Mouse (Mus musculus) ES-CJ7 (cell line): ENCODE results near the gene Raph1.
"Not testable (repeated sequence)": the region's sequence is repeated elsewhere in the genome, so short reads cannot be mapped to it uniquely, and the experiment has no call there.

Experiments
- DNase-seq: peaks from one replicate; pipeline ENCODE4 v3.0.0; 2011; ENCODE audit warnings: low read depth, low spot score

Gene Raph1

DNA sequence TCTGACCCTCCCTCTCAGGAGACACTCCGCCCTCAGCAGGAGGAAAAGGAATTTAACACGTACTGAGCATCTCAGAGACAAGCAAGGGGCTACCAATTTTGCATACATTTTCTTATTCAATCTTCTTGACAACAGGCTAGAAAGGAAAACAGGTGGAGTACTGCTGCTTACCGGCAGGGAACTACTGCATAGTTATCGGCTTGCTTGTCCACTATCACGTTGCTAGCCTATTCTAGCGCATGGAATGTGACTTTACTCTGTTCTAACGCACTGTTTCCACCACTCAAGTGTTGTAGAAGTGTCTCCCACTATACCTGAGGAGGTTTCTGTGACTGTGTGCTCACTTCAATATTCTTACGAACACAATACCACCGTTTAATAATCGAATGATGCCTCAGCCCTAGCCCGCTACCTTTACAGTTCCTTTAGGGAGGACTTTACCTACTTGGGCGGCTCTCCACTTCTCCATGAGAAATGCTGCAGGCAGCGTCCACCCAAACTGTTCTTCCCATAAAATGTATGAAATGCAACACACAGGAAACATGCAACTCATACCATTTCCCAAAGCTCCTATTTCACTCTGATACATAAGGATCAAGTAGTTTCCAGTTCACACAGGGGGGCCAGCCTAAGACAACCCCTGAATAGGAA is 1.5 kb downstream of the Raph1 start:
- peak; percentile 87 for DNase-seq

DNA sequence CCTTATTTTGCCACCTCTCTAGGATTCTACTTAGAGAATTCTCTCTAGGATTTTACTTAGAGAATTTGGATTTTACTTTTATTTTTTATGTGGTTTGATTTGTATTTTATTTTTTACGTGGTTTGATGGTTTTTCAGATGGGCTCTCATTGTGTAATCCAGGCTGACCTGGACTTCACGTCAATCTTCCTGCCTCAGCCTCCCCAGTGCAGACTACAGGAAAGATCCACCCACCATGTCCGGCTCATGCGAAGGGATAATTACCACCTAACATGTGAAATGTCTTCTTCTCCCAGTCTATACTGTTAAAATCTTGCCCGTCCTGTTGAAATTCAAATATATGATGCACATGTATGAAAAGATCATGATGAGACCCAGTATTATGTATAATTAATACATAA is 2.2 kb downstream of the Raph1 start:
- DNase-seq = no peak

DNA sequence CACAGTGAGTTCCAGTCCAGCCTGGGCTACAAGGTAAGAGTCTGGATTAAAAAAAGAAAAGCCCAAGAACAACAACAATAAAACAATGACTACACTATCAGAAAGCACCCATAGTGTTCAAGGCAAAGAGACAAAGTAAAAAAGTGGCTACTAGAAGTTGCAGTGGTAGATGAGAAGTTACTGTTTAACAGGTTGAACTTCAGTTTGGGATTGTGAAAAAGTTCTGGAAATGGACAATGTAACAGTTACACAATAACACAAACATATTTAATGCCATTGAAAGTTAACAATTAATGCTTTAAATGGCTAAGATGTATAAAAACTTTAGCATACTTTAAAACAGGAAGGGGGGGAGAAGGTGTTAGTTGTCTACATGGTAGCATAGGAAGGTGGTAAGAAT is 3.9 kb downstream of the Raph1 start:
- DNase-seq = no peak

DNA sequence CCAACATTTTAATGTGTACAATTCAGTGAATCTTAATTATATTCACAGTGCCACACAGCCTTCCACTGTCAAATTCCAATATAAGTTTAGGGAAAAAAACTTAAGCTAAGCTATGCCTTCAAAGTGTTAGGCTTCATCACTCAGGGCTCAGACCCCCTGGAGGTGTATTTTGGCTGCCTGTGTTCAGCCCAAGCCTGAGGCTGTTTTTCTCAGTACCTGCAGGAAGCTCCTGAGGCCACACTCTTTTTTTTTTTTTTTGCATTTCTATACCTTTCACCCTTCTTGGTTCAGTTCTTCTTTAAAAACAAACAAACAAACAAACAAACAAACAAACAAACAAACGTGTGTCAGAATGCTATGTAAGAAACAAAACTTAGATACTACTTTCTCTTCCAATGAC is 23.2 kb downstream of the Raph1 start:
- peak; percentile 73 for DNase-seq

DNA sequence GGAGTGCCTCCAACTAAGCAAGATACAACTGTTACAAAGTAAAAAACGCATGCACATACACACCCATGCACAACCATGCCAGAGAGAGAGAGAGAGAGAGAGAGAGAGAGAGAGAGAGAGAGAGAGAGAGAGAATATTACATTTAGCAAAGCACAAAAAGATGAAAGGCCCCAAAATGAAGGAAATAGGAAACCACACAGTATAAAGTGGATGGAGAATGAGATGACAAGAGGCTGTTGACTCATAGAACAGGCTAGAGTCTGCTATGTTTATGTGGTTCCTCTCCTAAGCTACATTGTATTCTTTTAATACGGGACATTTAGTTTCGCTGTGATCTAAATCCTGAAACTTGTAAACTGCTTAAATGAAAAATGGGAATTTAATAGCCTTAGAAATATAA is 27.6 kb downstream of the Raph1 start:
- DNase-seq = no peak

DNA sequence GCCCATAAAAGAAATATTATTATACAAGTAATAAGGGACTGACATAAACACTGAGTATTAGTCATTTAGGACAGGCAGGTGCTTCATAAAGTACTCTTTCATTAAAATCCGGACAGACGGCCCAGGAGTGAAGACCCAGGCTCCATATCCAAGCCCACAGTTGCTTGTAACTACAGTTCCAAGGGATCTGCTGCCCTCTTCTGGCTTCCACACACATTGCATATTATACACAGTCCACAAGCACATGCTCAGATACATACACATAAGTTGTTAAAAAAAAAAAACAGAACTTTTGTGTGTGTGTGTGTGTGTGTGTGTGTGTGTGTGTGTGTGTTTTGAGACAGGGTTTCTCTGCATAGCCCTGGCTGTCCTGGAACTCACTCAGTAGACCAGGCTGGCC is 32.0 kb downstream of the Raph1 start:
- peak; percentile 89 for DNase-seq

DNA sequence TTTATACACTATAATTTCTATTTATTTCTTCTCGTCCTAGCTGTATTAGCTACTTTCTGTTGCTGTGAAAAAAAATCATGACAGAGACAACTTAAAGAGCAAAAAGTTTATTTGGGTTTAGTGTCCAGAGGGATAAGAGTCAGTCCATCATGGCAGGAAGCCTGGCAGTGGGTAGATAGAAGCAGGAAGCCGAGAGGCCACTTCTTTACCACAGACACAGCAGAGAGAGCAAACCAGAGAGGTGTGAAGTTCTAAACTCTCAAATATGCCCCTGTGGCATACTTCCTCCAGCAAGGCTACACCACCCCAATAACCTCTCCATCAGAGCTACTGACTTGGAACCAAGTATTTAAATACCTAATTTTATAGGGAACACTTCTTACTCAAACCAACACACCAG is 36.3 kb downstream of the Raph1 start:
- DNase-seq = no peak

DNA sequence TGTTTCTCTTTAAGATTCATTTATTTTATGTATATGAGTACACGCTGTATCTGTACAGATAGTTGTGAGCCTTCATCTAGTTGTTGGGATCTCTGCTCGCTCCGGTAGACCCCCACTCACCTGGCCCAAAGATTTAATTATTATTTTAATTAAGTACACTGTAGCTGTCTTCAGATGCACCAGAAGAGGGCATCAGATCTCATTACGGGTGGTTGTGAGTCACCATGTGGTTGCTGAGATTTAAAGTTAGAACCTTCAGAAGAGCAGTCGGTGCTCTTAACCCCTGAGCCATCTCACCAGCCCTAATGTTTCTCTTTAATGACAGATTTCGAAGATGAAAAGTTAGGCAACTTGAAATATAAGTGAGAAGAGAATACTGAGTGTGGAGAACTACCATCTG is 36.8 kb downstream of the Raph1 start:
- DNase-seq = no peak

DNA sequence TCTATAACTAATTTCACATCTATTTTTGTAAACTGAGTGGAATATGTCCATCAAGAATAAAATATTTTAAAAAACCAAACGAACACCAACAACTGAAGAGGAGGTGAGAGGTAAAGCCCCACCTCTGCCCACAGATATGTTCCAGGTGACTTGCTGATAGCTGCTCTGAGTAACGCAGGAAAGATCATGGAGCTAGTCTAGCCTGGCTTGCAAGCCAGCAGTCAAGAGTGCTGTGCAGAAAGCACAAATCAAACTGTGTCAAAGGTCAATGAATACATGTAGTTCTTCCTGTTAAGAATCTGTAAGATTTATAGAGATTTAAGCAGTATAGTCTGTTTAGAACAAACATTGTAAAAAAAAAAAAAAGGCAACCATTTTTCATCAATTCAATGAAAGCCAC is 56.3 kb downstream of the Raph1 start:
- no peak for DNase-seq

DNA sequence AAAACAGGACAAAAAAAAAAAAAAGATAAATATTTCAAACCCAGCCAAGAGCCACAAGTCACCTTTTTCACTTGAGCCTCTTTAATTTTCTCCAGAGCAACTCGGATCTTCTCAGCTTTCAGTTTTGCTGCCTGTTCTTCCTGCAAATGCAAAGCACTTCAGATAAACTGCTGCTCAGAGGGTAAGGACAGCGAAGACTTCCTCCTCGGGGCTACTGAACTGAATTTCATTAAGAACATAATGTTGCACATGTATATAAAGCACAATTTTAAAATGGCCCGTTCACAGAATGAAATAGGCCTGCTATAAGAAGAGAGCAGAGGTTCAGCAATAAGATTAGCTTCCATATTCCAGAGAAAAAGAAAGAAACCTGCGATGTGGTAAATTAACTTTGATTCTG is 63.4 kb downstream of the Raph1 start:
- DNase-seq = no peak

DNA sequence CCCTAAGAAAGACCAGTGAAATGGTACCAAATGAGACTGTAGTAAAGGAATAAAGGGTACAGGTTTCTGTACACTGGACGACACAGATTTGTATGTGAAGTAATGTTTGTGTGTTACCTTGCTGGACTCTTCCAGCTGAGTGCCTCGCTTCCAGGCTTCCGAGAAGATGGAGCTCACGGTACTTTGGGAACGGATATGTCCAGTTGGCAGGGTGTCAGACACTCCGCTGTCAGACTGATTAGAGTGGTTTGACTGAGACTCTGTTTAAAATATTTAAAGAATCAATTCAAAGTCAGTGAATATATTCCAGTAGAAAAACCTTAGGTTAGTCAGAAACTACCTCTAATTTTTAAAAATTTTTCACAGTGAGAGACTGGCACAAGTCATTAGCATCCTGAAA is 73.5 kb downstream of the Raph1 start:
- DNase-seq = no peak

DNA sequence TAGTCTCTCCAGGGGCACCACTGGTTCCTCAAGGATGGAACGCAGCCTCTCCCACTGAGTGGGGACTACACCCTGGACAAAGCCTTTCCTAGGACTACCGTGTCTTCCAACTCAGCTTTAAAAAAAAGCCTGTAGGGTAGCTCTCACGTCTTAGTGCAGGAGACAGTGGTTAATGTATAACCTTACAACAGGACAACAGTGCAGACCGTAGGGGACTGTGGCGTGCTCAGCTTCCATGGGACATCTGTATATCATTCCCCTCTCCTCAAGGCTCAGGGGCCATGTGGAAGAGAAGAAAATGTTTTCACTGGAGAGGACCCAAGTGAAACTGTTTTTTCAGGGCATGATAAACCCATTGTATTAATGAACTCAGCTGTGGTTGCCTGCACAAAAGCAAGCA is 74.5 kb downstream of the Raph1 start:
- no peak for DNase-seq

DNA sequence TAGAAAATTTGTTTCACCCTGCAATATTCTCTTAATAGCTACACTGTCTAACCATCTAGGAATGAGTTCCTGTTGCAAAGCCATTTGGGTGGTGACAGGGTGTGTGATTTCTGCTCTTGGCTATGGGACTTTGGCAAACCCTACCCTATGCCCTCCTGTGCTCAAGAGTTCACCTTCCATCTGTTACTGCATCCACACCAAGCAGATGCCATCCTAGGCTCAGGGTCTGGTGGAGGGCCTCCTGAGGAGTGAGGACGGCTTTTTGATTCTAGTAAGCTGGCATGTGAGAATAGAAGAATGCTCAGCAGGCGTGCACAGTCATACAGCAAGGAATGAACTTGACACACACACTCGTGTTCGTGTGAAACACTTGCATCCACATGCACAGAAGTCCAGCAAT is 76.4 kb downstream of the Raph1 start:
- DNase-seq = no peak

DNA sequence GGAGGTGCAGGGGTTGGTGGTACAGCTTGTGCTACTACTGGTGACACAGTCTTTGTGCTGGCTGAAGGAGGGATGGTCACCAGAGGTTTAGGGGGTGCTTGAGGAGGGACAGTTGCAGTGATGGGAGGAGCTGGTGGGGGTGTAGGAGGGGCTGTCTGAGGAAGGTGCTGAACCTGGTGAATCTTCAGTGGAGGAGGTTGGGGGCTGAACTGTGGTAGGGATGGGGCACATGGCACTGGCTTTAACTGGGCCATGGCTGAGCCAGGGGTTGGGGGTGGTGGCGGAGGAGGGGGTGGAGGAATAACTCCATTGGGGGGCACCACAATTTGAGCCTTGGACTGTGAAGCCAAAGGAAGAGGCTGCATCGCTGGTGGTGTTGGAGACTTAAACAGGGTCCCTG is 77.2 kb downstream of the Raph1 start:
- no peak for DNase-seq

DNA sequence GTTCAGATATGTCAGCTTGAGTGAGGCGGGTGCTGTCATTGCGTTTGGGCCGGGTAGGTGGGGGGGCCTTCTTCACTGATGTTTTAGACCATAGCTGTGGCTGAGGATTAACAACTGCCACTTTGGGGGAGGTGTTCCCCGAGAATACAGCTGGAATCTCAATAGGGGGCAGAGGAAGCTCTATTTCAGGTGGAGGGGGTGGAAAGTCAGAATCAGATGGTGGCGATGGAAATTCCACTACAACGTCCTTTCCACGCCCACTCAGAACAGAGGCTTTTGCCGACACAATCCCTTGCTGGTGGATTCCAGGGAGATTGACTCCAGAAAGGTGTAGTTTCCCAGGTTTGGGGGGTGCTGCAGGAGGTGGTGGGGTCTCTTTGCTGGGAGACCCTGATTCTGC is 78.3 kb downstream of the Raph1 start:
- DNase-seq = no peak

DNA sequence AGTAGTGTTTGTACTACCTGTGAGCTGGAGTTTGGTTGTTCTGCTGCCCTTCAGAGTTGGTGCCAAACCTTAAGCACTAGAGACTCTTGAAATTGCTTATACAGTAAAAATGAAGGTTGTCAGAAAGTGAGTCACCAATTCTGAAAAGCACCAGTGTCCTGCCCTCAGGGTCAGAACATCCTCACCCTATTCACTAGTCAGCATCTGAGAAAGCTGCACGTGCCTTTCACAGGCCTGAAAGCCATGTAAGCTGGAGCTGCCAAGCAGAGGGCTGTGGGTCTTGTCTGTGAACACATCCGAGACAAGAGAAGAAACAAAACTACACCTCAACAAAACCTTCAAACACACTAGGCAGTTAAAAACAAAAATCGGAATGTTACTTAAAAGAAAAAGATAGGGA is 81.3 kb downstream of the Raph1 start:
- no peak for DNase-seq

DNA sequence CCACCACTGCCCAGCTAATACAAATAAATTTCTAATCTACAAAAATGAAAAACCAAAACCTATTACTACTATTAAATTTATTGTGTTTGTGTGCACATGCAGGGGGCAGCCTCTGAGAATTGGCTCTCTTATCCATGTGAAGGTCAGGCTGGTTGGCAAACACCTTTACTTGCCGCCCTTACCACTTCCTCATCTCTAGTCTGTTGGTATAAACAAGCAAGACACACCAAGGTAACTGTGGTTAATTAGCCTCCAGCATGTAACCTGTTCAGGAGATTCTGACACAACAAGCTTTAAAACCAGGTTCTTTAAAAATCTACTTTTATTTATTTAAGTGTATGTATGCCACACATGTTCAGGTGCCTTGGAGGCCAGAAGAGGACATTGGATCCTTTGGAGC is 84.0 kb downstream of the Raph1 start:
- no peak for DNase-seq

DNA sequence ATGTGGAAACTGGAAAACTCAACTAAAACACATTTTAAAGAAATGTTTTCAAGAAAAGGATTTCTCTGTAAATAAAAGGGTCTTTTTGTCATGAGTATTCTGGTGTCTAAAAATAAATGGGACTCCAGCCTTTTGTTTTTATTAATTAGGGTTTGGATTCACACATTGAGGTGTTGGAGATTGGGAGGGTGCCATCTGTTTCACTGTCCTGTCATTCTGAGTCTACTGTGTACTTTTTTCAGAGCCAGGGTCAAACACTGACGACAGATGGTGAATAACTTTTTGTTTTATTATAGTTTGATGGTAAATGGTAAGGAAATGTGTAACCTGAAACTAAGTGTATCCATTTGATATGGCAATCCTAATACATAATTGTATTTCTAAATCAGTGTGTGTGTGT is 85.3 kb downstream of the Raph1 start:
- no peak for DNase-seq

DNA sequence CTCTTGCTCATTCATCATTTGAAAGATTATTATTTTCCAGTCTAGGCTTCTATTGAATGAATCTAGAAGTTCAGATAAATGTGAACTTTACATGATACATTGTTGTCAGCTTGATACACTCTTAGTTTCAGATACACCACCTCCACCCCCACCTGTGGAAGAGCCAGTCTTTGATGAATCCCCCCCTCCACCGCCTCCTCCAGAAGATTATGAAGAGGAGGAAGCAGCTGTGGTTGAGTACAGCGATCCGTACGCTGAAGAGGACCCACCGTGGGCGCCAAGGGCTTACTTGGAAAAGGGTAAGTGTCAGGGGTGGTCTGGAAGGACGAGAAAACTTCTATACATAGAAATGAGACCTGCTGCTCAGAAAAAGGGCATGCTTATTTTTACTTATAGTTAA is 96.4 kb downstream of the Raph1 start:
- DNase-seq = no peak

DNA sequence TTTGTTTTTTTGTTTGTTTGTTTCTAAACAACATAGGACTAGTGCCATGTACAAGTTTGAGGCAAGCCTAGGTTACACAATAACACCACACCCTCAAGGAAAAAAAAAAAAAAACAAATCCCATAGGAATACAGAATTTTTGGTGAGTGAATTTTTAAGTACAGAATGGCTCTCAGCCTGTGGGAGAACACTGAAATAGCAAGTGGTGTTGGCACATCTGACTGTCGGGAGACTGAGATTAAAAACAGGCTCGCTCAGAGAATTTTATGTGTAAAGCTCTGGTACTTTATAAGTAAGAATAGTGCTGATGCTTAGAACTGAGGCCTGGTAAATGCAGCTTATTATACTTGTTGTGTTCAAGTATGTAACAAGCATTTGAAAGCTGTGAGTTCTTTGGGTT is 97.4 kb downstream of the Raph1 start:
- DNase-seq = no peak

DNA sequence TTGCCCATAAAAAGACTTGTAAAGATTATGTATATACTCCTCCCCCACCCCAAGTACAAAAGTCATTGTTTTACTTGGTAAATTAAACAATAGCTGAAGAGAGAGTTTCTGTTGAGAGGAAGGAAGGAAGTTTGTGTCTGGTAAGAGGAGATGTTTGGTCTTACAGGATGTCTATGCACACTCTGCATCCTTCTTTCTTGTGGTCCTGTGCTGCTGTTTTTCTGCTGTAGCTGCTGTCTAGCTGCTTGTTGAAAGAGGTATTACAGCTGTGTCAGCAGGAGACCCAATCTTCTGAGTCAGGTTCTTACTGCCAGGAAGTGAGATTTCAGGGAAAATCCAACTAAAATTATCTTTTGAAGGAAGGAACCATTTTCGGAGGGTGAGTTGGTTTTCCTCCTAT is 106.3 kb downstream of the Raph1 start:
- DNase-seq = no peak

DNA sequence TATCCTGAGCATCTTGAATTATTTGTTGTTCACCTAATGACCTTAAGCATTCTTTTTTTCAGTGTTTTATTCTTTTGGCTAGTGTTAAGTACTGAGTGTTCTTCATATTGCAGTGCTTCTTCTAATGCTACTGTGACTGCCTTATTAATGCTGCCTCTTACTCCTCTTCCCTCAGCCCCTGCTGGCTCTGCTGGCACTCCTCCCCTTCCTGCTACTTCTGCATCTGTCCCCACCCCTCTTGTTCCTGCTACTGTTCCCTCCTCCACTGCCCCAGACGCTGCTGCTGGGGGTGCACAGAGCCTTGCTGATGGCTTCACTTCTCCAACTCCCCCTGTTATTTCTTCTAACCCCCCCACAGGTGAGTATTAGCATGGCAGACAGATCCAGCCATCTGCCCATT is 117.0 kb downstream of the Raph1 start:
- DNase-seq = no peak

DNA sequence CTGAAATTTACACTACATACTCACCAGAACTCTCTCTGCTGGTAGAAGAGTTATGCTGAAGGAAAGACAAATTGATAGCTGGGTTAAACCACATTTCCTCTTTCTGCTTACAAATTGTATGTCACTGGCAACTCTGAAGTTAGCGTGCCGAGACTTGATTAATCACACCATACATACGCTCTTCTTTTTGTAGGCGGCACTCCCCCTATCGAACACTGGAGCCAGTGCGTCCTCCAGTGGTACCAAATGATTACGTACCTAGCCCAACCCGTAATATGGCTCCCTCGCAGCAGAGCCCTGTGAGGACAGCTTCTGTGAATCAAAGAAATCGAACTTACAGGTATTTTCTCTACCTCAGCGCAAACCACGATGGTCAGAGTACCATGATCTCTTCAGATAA is 119.8 kb downstream of the Raph1 start:
- peak; percentile 64 for DNase-seq

DNA sequence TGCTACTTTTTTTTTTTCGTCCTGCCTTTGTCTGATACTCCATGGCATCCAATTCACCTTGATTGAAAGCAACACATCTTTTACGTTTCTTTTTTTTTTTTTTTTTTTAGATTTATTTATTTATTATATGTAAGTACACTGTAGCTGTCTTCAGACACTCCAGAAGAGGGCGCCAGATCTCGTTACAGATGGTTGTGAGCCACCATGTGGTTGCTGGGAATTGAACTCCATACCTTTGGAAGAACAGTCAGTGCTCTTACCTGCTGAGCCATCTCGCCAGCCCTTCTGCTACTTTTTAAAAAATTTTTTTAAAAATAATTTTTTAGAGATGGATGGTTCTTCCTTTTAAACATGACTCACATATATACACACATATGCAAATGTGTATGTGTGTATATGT is 125.5 kb downstream of the Raph1 start:
- not testable (repeated sequence) for DNase-seq
